Mouse (Mus musculus): ENCODE results near the gene Cpt1b.
A peak's percentile ranks its signal among the peaks of the same experiment; 100 is the strongest.
"Not testable (repeated sequence)": the region's sequence is repeated elsewhere in the genome, so short reads cannot be mapped to it uniquely, and the experiment has no call there.

Gene Cpt1b

GRCm38 (mm10) chr15:89432946-89433345 is 7.3 kb upstream of the Cpt1b start:
- DNase-seq (ENCODE audit: low read depth, low spot score): no peak

GRCm38 (mm10) chr15:89431806-89432205 is 6.1 kb upstream of the Cpt1b start:
- DNase-seq (ENCODE audit: low read depth, low spot score): no peak

GRCm38 (mm10) chr15:89431271-89431670 is 5.6 kb upstream of the Cpt1b start:
- DNase-seq (ENCODE audit: low read depth, low spot score): no peak

GRCm38 (mm10) chr15:89430771-89431170 is 5.1 kb upstream of the Cpt1b start:
- DNase-seq (ENCODE audit: low read depth, low spot score): not testable (repeated sequence)

- DNase-seq (ENCODE audit: low read depth, low spot score): no peak
These were observed 4.7 kb upstream of the Cpt1b start for GRCm38 (mm10) chr15:89430341-89430740.

- DNase-seq (ENCODE audit: low read depth, low spot score): peak; percentile 87
These were observed 3.9 kb upstream of the Cpt1b start, which contains the start of the genes C730034F03Rik, Gm44502 and Chkb for GRCm38 (mm10) chr15:89429352-89430221. Gene C730034F03Rik, plus strand, starts transcription at chr15:89429589. Gene Gm44502, minus strand, starts transcription at chr15:89429696. Gene Chkb, minus strand, starts transcription at chr15:89429908.

GRCm38 (mm10) chr15:89428821-89429351 is 3.2 kb upstream of the Cpt1b start:
- no peak for DNase-seq (ENCODE audit: low read depth, low spot score)

GRCm38 (mm10) chr15:89428136-89428790 is 2.6 kb upstream of the Cpt1b start:
- DNase-seq (ENCODE audit: low read depth, low spot score): no peak

GRCm38 (mm10) chr15:89426716-89427115 is 1.1 kb upstream of the Cpt1b start:
- DNase-seq (ENCODE audit: low read depth, low spot score): no peak

- DNase-seq (ENCODE audit: low read depth, low spot score): no peak
These were observed 1.0 kb downstream of the Cpt1b start for GRCm38 (mm10) chr15:89424621-89425020.

GRCm38 (mm10) chr15:89421938-89422337 is 3.7 kb downstream of the Cpt1b start:
- no peak for DNase-seq (ENCODE audit: low read depth, low spot score)

- no peak for DNase-seq (ENCODE audit: low read depth, low spot score)
These were observed 10.4 kb downstream of the Cpt1b start for GRCm38 (mm10) chr15:89415282-89415681.

- DNase-seq (ENCODE audit: low read depth, low spot score): no peak
These were observed 15.5 kb downstream of the Cpt1b start, which contains the start of gene Syce3 for GRCm38 (mm10) chr15:89410118-89410517. Gene Syce3, minus strand, starts transcription at chr15:89410503.

- no peak for DNase-seq (ENCODE audit: low read depth, low spot score)
These were observed 19.0 kb downstream of the Cpt1b start for GRCm38 (mm10) chr15:89406691-89407090.

- DNase-seq (ENCODE audit: low read depth, low spot score): no peak
These were observed 20.6 kb downstream of the Cpt1b start for GRCm38 (mm10) chr15:89404831-89405623.

GRCm38 (mm10) chr15:89402471-89402870 is 23.2 kb downstream of the Cpt1b start:
- DNase-seq (ENCODE audit: low read depth, low spot score): no peak

- no peak for DNase-seq (ENCODE audit: low read depth, low spot score)
These were observed 25.9 kb downstream of the Cpt1b start for GRCm38 (mm10) chr15:89399716-89400115.

GRCm38 (mm10) chr15:89398146-89398545 is 27.5 kb downstream of the Cpt1b start:
- DNase-seq (ENCODE audit: low read depth, low spot score): no peak

- no peak for DNase-seq (ENCODE audit: low read depth, low spot score)
These were observed 28.8 kb downstream of the Cpt1b start for GRCm38 (mm10) chr15:89396883-89397282.

- no peak for DNase-seq (ENCODE audit: low read depth, low spot score)
These were observed 35.6 kb downstream of the Cpt1b start for GRCm38 (mm10) chr15:89390081-89390480.

- no peak for DNase-seq (ENCODE audit: low read depth, low spot score)
These were observed 38.5 kb downstream of the Cpt1b start for GRCm38 (mm10) chr15:89387127-89387526.

GRCm38 (mm10) chr15:89384617-89385016 is 41.0 kb downstream of the Cpt1b start, which contains the start of gene Klhdc7b:
Gene Klhdc7b, plus strand, starts transcription at chr15:89384917.
- DNase-seq (ENCODE audit: low read depth, low spot score): no peak
